Mouse (Mus musculus) forebrain, embryonic 14.5 days (tissue): Measurements from ENCODE around the gene Ndufa12. TPM values are rescaled to one million over a fixed set of nuclear protein-coding genes. Genes with fewer than 3 reads are reported as not detected.

ENCODE experiments used
- ATAC-seq: fragments of 200-750 bp; cut with Nextera tagmentation; 2 replicates; pipeline ENCODE4 v1.8.0; 2017; ENCODE audit warnings: mild to moderate bottlenecking, moderate library complexity
- DNase-seq: peaks from one replicate; pipeline ENCODE4 v3.0.0-alpha.2; 2015; ENCODE audit warnings: low spot score
- H3K27ac ChIP-seq: fragments of 300-500 bp; sonication (generic); 2 replicates; pipeline ENCODE4 v1.5.1; 2014; ENCODE audit warnings: low read depth, mild to moderate bottlenecking, control low read depth, low read length, moderate library complexity
- H3K27me3 ChIP-seq: fragments of 300-500 bp; sonication (generic); replicated peaks from 2 replicates; pipeline ENCODE4 v1.6.1; 2014; ENCODE audit warnings: low read length, control low read depth, mixed read lengths; ENCODE audit not compliant: control insufficient read depth, insufficient read depth
- H3K36me3 ChIP-seq: fragments of 300-500 bp; sonication (generic); 2 replicates; pipeline ENCODE4 v1.6.1; 2014; ENCODE audit warnings: low read length, control low read depth; ENCODE audit not compliant: control insufficient read depth, insufficient read depth
- H3K4me1 ChIP-seq: fragments of 300-500 bp; sonication (generic); 2 replicates; pipeline ENCODE4 v1.6.1; 2014; ENCODE audit warnings: antibody characterized with exemption, low read length, control low read depth; ENCODE audit not compliant: control insufficient read depth, insufficient read depth
- H3K4me2 ChIP-seq: fragments of 300-500 bp; sonication (generic); 2 replicates; pipeline ENCODE4 v1.6.1; 2014; ENCODE audit warnings: mild to moderate bottlenecking, control low read depth, low read length
- H3K4me3 ChIP-seq: fragments of 300-500 bp; sonication (generic); 2 replicates; pipeline ENCODE4 v1.5.1; 2014; ENCODE audit warnings: low read depth, low read length, control low read depth
- H3K9ac ChIP-seq: fragments of 300-500 bp; sonication (generic); 2 replicates; pipeline ENCODE4 v1.6.1; 2014; ENCODE audit warnings: mild to moderate bottlenecking, low read length, control low read depth, moderate library complexity
- H3K9me3 ChIP-seq: fragments of 300-500 bp; sonication (generic); replicated peaks from 2 replicates; pipeline ENCODE4 v1.6.1; 2016; ENCODE audit warnings: low read length, control low read depth, mixed read lengths; ENCODE audit not compliant: control insufficient read depth
- WGBS: fragments of 180-500 bp; shearing (Covaris S2); extraction: QIAGEN DNeasy Blood & Tissue Kit; methylation state at CpG from one replicate; pipeline ENCODE4 v1.1.7; 2014; 5-methylcytosine and 5-hydroxymethylcytosine counted together
- polyA plus RNA-seq: library from polyadenylated mRNA; unstranded; fragments of >200 nt; fragmentation: Nextera tagmentation; extraction: Ambion mirVana; gene quantifications from 2 replicates; pipeline ENCODE4 v1.2.1, GENCODE M21; 2014

Ndufa12 gene
- polyA plus RNA-seq, 1 experiment from 2014 or later: 485 TPM

GRCm38 (mm10) chr10:94210718-94211618 is 12.4 kb downstream of the Ndufa12 start:
- 68% methylated on average over 6 of the region's 6 CpGs for WGBS
- peaks cover 49% of the 10 kb centered on the region for H3K36me3 ChIP-seq
- H3K9ac ChIP-seq: no peak overlapping the region
- H3K4me2 ChIP-seq: no peak overlapping the region
- H3K9me3 ChIP-seq: no peaks in the 10 kb centered on the region
- DNase-seq (peak; percentile 79), ATAC-seq (peak; percentile 70; the same call in 1 of the 2 replicates)
- no peaks in the 10 kb centered on the region for H3K4me1 ChIP-seq
- H3K27ac ChIP-seq: 0 out of 2 replicates have a peak overlapping the region, but pooled peaks have one; percentile 6
- H3K27me3 ChIP-seq: no peaks in the 10 kb centered on the region
- no peak overlapping the region for H3K4me3 ChIP-seq

- Histone ChIP-seq H3K4me3 (no peak overlapping the region), H3K4me2 (no peak overlapping the region), H3K9ac (no peak overlapping the region), H3K9me3 (no peaks in the 10 kb centered on the region), H3K4me1 (no peaks in the 10 kb centered on the region), H3K27ac (no peak overlapping the region), H3K27me3 (no peaks in the 10 kb centered on the region), H3K36me3 (peaks cover 41% of the 10 kb centered on the region)
- ATAC-seq (no peak), DNase-seq (no peak)
- WGBS: 67% methylated on average over 2 of the region's 2 CpGs
These were observed 13.2 kb downstream of the Ndufa12 start for GRCm38 (mm10) chr10:94211725-94212124.

- Histone ChIP-seq H3K27me3 (no peaks in the 10 kb centered on the region), H3K4me1 (peaks cover 2% of the 10 kb centered on the region; the same call in 1 of the 2 replicates), H3K9me3 (no peaks in the 10 kb centered on the region), H3K4me2 (no peak overlapping the region), H3K36me3 (peaks cover 10% of the 10 kb centered on the region), H3K27ac (no peak overlapping the region), H3K9ac (no peak overlapping the region), H3K4me3 (no peak overlapping the region)
- DNase-seq: peak; percentile 11
- 86% methylated on average over 6 of the region's 6 CpGs for WGBS
- no peak for ATAC-seq
These were observed 26.7 kb downstream of the Ndufa12 start for GRCm38 (mm10) chr10:94225026-94225750.

GRCm38 (mm10) chr10:94230172-94230981 is 31.9 kb downstream of the Ndufa12 start:
- H3K27ac ChIP-seq: 0 out of 2 replicates have a peak overlapping the region, but pooled peaks have one; percentile 22

GRCm38 (mm10) chr10:94231025-94231424 is 32.5 kb downstream of the Ndufa12 start:
- H3K27me3 ChIP-seq: no peaks in the 10 kb centered on the region
- WGBS: 82% methylated on average over 6 of the region's 6 CpGs
- DNase-seq: no peak
- H3K9ac ChIP-seq: no peak overlapping the region
- 0 out of 2 replicates have a peak overlapping the region, but pooled peaks have one; percentile 27 for H3K27ac ChIP-seq
- H3K36me3 ChIP-seq: no peaks in the 10 kb centered on the region
- H3K4me2 ChIP-seq: peak overlapping the region; percentile 42
- no peak for ATAC-seq
- no peak overlapping the region for H3K4me3 ChIP-seq
- H3K4me1 ChIP-seq: peaks cover 10% of the 10 kb centered on the region
- no peaks in the 10 kb centered on the region for H3K9me3 ChIP-seq

More at GRCm38 (mm10) chr10:94230172-94230981, 31.9 kb downstream of the Ndufa12 start:
- DNase-seq: peak; percentile 81
- Histone ChIP-seq H3K9me3 (no peaks in the 10 kb centered on the region), H3K4me1 (peaks cover 10% of the 10 kb centered on the region), H3K4me3 (no peak overlapping the region), H3K36me3 (no peaks in the 10 kb centered on the region), H3K4me2 (peak overlapping the region; percentile 42), H3K9ac (no peak overlapping the region), H3K27me3 (no peaks in the 10 kb centered on the region)
- peak; percentile 84 for ATAC-seq
- WGBS: 26% methylated on average over 19 of the region's 19 CpGs

- 77% methylated on average over 4 of the region's 4 CpGs for WGBS
- no peak overlapping the region for H3K27ac ChIP-seq
- H3K27me3 ChIP-seq: no peaks in the 10 kb centered on the region
- H3K4me2 ChIP-seq: no peak overlapping the region
- H3K4me3 ChIP-seq: no peak overlapping the region
- no peaks in the 10 kb centered on the region for H3K36me3 ChIP-seq
- no peak overlapping the region for H3K9ac ChIP-seq
- DNase-seq: no peak
- H3K9me3 ChIP-seq: no peaks in the 10 kb centered on the region
- peaks cover 8% of the 10 kb centered on the region for H3K4me1 ChIP-seq
- no peak for ATAC-seq
These were observed 36.7 kb downstream of the Ndufa12 start for GRCm38 (mm10) chr10:94235200-94235599.

GRCm38 (mm10) chr10:94241346-94241745 is 42.8 kb downstream of the Ndufa12 start:
- Histone ChIP-seq H3K9ac (no peak overlapping the region), H3K36me3 (no peaks in the 10 kb centered on the region), H3K4me3 (no peak overlapping the region), H3K27me3 (no peaks in the 10 kb centered on the region), H3K4me1 (no peaks in the 10 kb centered on the region), H3K4me2 (no peak overlapping the region), H3K9me3 (no peaks in the 10 kb centered on the region), H3K27ac (no peak overlapping the region)
- ATAC-seq: no peak
- no peak for DNase-seq
- WGBS: 49% methylated on average over 2 of the region's 2 CpGs

- no peak overlapping the region for H3K27ac ChIP-seq
- H3K36me3 ChIP-seq: no peaks in the 10 kb centered on the region
- 96% methylated on average over 7 of the region's 7 CpGs for WGBS
- no peaks in the 10 kb centered on the region for H3K9me3 ChIP-seq
- no peak overlapping the region for H3K4me2 ChIP-seq
- ATAC-seq: no peak
- H3K4me1 ChIP-seq: no peaks in the 10 kb centered on the region
- no peaks in the 10 kb centered on the region for H3K27me3 ChIP-seq
- H3K9ac ChIP-seq: no peak overlapping the region
- no peak overlapping the region for H3K4me3 ChIP-seq
- DNase-seq: no peak
These were observed 49.3 kb downstream of the Ndufa12 start for GRCm38 (mm10) chr10:94247748-94248349.
